Mouse (Mus musculus) gonadal fat pad, adult 2 months (tissue): Measurements from ENCODE around the gene Nucb1. TPM values are rescaled to one million over a fixed set of nuclear protein-coding genes. Genes with fewer than 3 reads are reported as not detected.

Source experiments
- polyA plus RNA-seq: library from polyadenylated mRNA; depleted of rRNA; stranded (reverse); fragments of >200 nt; gene quantifications from 2 replicates; pipeline ENCODE4 v1.2.3, GENCODE M21; 2012; rRNA removed

Nucb1 gene
- polyA plus RNA-seq, 1 experiment, result 540 TPM

Other genes with a start within 250 kb of the Nucb1 start
- 1.1 and 2.3 TPM in 2 replicates for gene Slc6a21, start 232.9 kb downstream of the Nucb1 start, polyA plus RNA-seq
- 41.6 and 48.8 TPM in 2 replicates for gene Trpm4, start 176.6 kb downstream of the Nucb1 start, polyA plus RNA-seq
- gene Hrc, start 175.1 kb downstream of the Nucb1 start, polyA plus RNA-seq, result 0.42 and 0.48 TPM in 2 replicates
- 3.0 and 3.1 TPM in 2 replicates for gene Ppfia3, start 143.4 kb downstream of the Nucb1 start, polyA plus RNA-seq
- gene Lin7b, start 139.8 kb downstream of the Nucb1 start, polyA plus RNA-seq, result 5.7 and 7.2 TPM in 2 replicates
- 216 and 217 TPM in 2 replicates for gene Snrnp70, start 114.7 kb downstream of the Nucb1 start, polyA plus RNA-seq
- 0.27 and 0.28 TPM in 2 replicates for gene Kcna7, start 104.8 kb downstream of the Nucb1 start, polyA plus RNA-seq
- 1.8 and 2.6 TPM in 2 replicates for gene Ntf5, start 96.7 kb downstream of the Nucb1 start, polyA plus RNA-seq
- 0.80 and 2.1 TPM in 2 replicates for gene Lhb, start 89.6 kb downstream of the Nucb1 start, polyA plus RNA-seq
- gene Gys1, start 75.6 kb downstream of the Nucb1 start, polyA plus RNA-seq, result 75.3 and 76.4 TPM in 2 replicates
- gene Ruvbl2, start 72.3 kb downstream of the Nucb1 start, polyA plus RNA-seq, result 46.0 and 47.8 TPM in 2 replicates
- 2,754 and 3,247 TPM in 2 replicates for gene Ftl1, start 50.5 kb downstream of the Nucb1 start, polyA plus RNA-seq
- 92.8 and 104 TPM in 2 replicates for gene Bax, start 43.5 kb downstream of the Nucb1 start, polyA plus RNA-seq
- gene Tulp2, start 28.5 kb downstream of the Nucb1 start, polyA plus RNA-seq, result 2.5 and 2.6 TPM in 2 replicates
- 1.2 and 6.9 TPM in 2 replicates for gene Gm45808, start 23.6 kb downstream of the Nucb1 start, polyA plus RNA-seq
- 15.6 and 16.4 TPM in 2 replicates for gene Dhdh, start 21.6 kb downstream of the Nucb1 start, polyA plus RNA-seq
- 19.6 and 24.0 TPM in 2 replicates for gene Ppp1r15a, start 15.9 kb upstream of the Nucb1 start, polyA plus RNA-seq
- 13.5 and 13.9 TPM in 2 replicates for gene Plekha4, start 15.9 kb upstream of the Nucb1 start, polyA plus RNA-seq
- 2.6 and 6.3 TPM in 2 replicates for gene Hsd17b14, start 44.5 kb upstream of the Nucb1 start, polyA plus RNA-seq
- gene Bcat2, start 59.7 kb upstream of the Nucb1 start, polyA plus RNA-seq, result 111 and 127 TPM in 2 replicates
- 2.0 TPM in 2 replicates for gene Fgf21, start 105.1 kb upstream of the Nucb1 start, polyA plus RNA-seq
- 24.1 and 36.6 TPM in 2 replicates for gene Fut1, start 106.9 kb upstream of the Nucb1 start, polyA plus RNA-seq
- gene Izumo1, start 111.4 kb upstream of the Nucb1 start, polyA plus RNA-seq, result 0.58 and 0.75 TPM in 2 replicates
- gene Rasip1, start 117.1 kb upstream of the Nucb1 start, polyA plus RNA-seq, result 24.9 and 25.9 TPM in 2 replicates
- gene Mamstr, start 129.6 kb upstream of the Nucb1 start, polyA plus RNA-seq, result 6.1 and 7.7 TPM in 2 replicates
- gene Fut2, start 156.0 kb upstream of the Nucb1 start, polyA plus RNA-seq, result 1.1 and 2.9 TPM in 2 replicates
- gene Ntn5, start 173.6 kb upstream of the Nucb1 start, polyA plus RNA-seq, result 0.85 and 2.7 TPM in 2 replicates
- 1.7 and 2.8 TPM in 2 replicates for gene Sec1, start 184.0 kb upstream of the Nucb1 start, polyA plus RNA-seq
- 9.1 and 11.8 TPM in 2 replicates for gene Car11, start 189.4 kb upstream of the Nucb1 start, polyA plus RNA-seq
- 31.0 and 50.0 TPM in 2 replicates for gene Dbp, start 194.7 kb upstream of the Nucb1 start, polyA plus RNA-seq
- 1,223 and 1,429 TPM in 2 replicates for gene Rpl18, start 205.1 kb upstream of the Nucb1 start, polyA plus RNA-seq
- gene Sphk2, start 207.6 kb upstream of the Nucb1 start, polyA plus RNA-seq, result 50.0 and 52.1 TPM in 2 replicates
- gene Fam83e, start 210.8 kb upstream of the Nucb1 start, polyA plus RNA-seq, result 2.6 and 2.7 TPM in 2 replicates
- gene Spaca4, start 215.4 kb upstream of the Nucb1 start, polyA plus RNA-seq, result 0.93 and 1.3 TPM in 2 replicates